Mouse (Mus musculus) 3134 (cell line): ENCODE measurements around the gene Smg6.

ENCODE experiments used
- DNase-seq: peaks from one replicate; pipeline ENCODE4 v3.0.0-alpha.2; 2011; ENCODE audit warnings: low spot score; ENCODE audit not compliant: insufficient read length; ENCODE audit errors: extremely low read depth

Gene Smg6

GRCm38 (mm10) chr11:74927236-74927725 is 1.7 kb downstream of the Smg6 start:
- no peak for DNase-seq

GRCm38 (mm10) chr11:74929111-74929510 is 3.5 kb downstream of the Smg6 start:
- no peak for DNase-seq

- DNase-seq: no peak
Observed at GRCm38 (mm10) chr11:74930391-74930790, 4.8 kb downstream of the Smg6 start.

GRCm38 (mm10) chr11:74946348-74946747 is 20.7 kb downstream of the Smg6 start:
- no peak for DNase-seq

- DNase-seq: no peak
Observed at GRCm38 (mm10) chr11:74954901-74955300, 29.3 kb downstream of the Smg6 start.

- no peak for DNase-seq
Observed at GRCm38 (mm10) chr11:74956006-74956405, 30.4 kb downstream of the Smg6 start.

GRCm38 (mm10) chr11:74957600-74957999 is 32.0 kb downstream of the Smg6 start:
- no peak for DNase-seq

- no peak for DNase-seq
Observed at GRCm38 (mm10) chr11:74959501-74959900, 33.9 kb downstream of the Smg6 start.

GRCm38 (mm10) chr11:74960031-74960551 is 34.5 kb downstream of the Smg6 start:
- DNase-seq: no peak

GRCm38 (mm10) chr11:74961953-74962352 is 36.3 kb downstream of the Smg6 start:
- no peak for DNase-seq

GRCm38 (mm10) chr11:74962846-74963407 is 37.3 kb downstream of the Smg6 start:
- DNase-seq: no peak

GRCm38 (mm10) chr11:74965516-74965915 is 39.9 kb downstream of the Smg6 start:
- DNase-seq: peak; percentile 21

- no peak for DNase-seq
Observed at GRCm38 (mm10) chr11:74973290-74974157, 47.9 kb downstream of the Smg6 start.

GRCm38 (mm10) chr11:74974615-74975014 is 49.0 kb downstream of the Smg6 start:
- no peak for DNase-seq

GRCm38 (mm10) chr11:74976835-74977687 is 51.4 kb downstream of the Smg6 start:
- DNase-seq: no peak

- no peak for DNase-seq
Observed at GRCm38 (mm10) chr11:74981464-74981863, 55.8 kb downstream of the Smg6 start.

- DNase-seq: no peak
Observed at GRCm38 (mm10) chr11:74982241-74982640, 56.6 kb downstream of the Smg6 start.

GRCm38 (mm10) chr11:74988162-74988561 is 62.5 kb downstream of the Smg6 start:
- no peak for DNase-seq

GRCm38 (mm10) chr11:74989047-74989446 is 63.4 kb downstream of the Smg6 start:
- peak; percentile 48 for DNase-seq

- no peak for DNase-seq
Observed at GRCm38 (mm10) chr11:74990501-74990900, 64.9 kb downstream of the Smg6 start.

- DNase-seq: no peak
Observed at GRCm38 (mm10) chr11:74991290-74991689, 65.7 kb downstream of the Smg6 start.
